Mouse (Mus musculus): Measurements from ENCODE around the gene Msh3. TPM values are rescaled to one million over a fixed set of nuclear protein-coding genes. Genes with fewer than 3 reads are reported as not detected.

The Msh3 gene
- polyA plus RNA-seq, 1 experiment, result 5.4 TPM

DNA sequence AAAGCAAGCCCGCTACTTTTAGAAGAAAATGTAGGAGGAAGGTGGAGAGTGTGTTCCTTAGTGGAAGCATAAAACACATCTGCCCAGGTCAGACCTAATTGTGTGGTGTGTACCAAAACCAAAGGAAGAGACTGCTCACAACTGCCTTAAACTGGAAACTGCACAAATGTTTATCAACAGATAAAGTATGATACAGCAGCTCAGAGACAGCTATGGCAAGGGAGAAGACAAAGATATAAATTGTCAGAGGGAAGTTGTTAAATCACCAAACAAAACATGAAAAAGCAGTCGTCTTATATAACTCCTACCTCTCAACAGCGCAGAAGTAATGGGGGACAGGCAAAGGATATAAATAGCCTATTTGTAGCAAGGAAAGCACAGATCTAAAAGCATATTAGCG, 117.8 kb downstream of the Msh3 start:
- H3K4me3 ChIP-seq (ENCODE audit: insufficient read depth, poor library complexity, severe bottlenecking), result no peak overlapping the region
- no peaks in the 10 kb centered on the region for H3K79me2 ChIP-seq (ENCODE audit: control insufficient read depth, insufficient read depth)
- H3K36me3 ChIP-seq (ENCODE audit: control insufficient read depth, insufficient read depth), result peaks cover 8% of the 10 kb centered on the region
- H3K79me3 ChIP-seq (ENCODE audit: low read depth), result no peaks in the 10 kb centered on the region
- H3K27me3 ChIP-seq (ENCODE audit: control insufficient read depth, insufficient read depth, insufficient read length), result no peaks in the 10 kb centered on the region
- H3ac ChIP-seq (ENCODE audit: control insufficient read depth, insufficient read length, low read depth), result no peak overlapping the region
- TF ChIP-seq MYOD1 (IDR thresholded peaks at IDR 0.05; ENCODE audit: control insufficient read depth, insufficient read length, low read depth) (no peak), CTCF (IDR thresholded peaks at IDR 0.05; ENCODE audit: control insufficient read depth, insufficient read depth, insufficient read length) (no peak), USF1 (IDR thresholded peaks at IDR 0.05; ENCODE audit: low read depth) (no peak), MYOG (IDR thresholded peaks at IDR 0.05; ENCODE audit: control insufficient read depth, extremely low read depth, insufficient read length) (no peak), CEBPB (IDR thresholded peaks at IDR 0.05; ENCODE audit: low read depth) (no peak), FOSL1 (IDR thresholded peaks at IDR 0.05; ENCODE audit: insufficient read depth, low read length, poor library complexity, severe bottlenecking) (no peak), MAX (IDR thresholded peaks at IDR 0.05) (no peak)

DNA sequence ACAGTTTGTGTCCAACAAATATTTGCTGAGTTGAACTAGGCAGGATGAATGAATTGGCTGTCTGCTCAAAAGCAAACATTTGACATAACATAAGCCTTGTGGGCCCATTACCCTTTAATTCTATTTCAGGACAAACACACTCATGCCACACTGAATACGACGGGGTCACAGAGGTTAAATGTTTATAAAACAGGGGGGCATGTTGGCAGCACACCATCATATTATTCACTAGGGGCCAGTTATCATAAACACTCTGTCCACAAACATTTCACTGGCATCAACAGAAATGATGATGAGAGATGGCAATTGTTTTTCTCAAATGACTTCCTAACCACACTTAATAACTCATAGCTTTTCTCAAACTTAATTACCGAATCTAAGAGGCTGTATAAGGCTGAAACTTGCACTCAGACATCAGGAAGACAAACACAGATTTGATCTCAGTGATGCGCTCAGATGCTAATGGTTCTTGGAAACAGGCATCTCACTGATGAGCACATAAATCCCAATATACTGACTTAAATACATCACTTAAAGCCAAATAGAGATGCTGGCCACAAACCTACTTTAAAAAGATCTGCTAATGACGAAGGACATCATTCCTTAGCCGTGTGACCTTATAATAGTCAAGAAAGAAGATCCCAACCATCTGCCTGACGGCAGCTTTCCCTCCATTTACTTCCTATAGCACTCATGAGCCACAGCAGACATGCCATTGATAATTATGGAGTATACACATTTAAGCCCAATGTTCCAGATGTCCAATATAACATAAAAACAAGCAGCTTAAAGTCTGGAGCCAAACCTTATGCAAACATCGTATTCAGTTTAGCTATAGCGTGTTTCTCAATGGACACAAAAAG, 122.5 kb downstream of the Msh3 start:
- Histone ChIP-seq H3K36me3 (ENCODE audit: control insufficient read depth, insufficient read depth) (peaks cover 8% of the 10 kb centered on the region), H3K27me3 (ENCODE audit: control insufficient read depth, insufficient read depth, insufficient read length) (no peaks in the 10 kb centered on the region), H3K4me3 (ENCODE audit: insufficient read depth, poor library complexity, severe bottlenecking) (no peak overlapping the region)

DNA sequence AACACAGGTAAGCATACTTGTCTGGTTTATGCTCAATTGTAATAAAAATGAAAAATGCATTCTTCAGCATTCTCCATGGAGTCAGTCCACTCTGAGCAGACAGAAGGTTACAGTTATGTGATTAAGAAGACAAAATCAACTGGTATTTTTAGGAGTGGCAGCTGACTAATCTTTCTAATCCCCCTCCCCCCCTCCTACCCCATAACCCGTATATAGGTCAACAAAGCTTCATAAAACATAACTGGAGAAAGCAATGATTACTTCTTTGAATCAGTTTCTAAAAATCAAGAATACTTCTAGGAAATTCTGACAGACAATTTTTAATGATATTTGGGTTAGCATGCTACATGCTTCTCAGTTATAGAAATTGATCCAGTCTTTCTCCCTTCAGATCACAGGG, 126.8 kb downstream of the Msh3 start:
- TF ChIP-seq MYOG (IDR thresholded peaks at IDR 0.05; ENCODE audit: control insufficient read depth, extremely low read depth, insufficient read length), result no peak
- no peak for TF ChIP-seq CTCF (IDR thresholded peaks at IDR 0.05; ENCODE audit: control insufficient read depth, insufficient read depth, insufficient read length)
- TF ChIP-seq MAX (IDR thresholded peaks at IDR 0.05), result no peak
- no peak for TF ChIP-seq CEBPB (IDR thresholded peaks at IDR 0.05; ENCODE audit: low read depth)
- no peak for TF ChIP-seq USF1 (IDR thresholded peaks at IDR 0.05; ENCODE audit: low read depth)
- TF ChIP-seq MYOD1 (IDR thresholded peaks at IDR 0.05; ENCODE audit: control insufficient read depth, insufficient read length, low read depth), result no peak
- no peak for TF ChIP-seq FOSL1 (IDR thresholded peaks at IDR 0.05; ENCODE audit: insufficient read depth, low read length, poor library complexity, severe bottlenecking)
- Histone ChIP-seq H3K27me3 (ENCODE audit: control insufficient read depth, insufficient read depth, insufficient read length) (no peaks in the 10 kb centered on the region), H3K79me2 (ENCODE audit: control insufficient read depth, insufficient read depth) (no peaks in the 10 kb centered on the region)

More for the DNA sequence above, 122.5 kb downstream of the Msh3 start:
- H3K79me2 ChIP-seq (ENCODE audit: control insufficient read depth, insufficient read depth), result no peaks in the 10 kb centered on the region
- H3K79me3 ChIP-seq (ENCODE audit: low read depth), result no peaks in the 10 kb centered on the region
- no peak overlapping the region for H3ac ChIP-seq (ENCODE audit: control insufficient read depth, insufficient read length, low read depth)
- TF ChIP-seq MYOG (IDR thresholded peaks at IDR 0.05; ENCODE audit: control insufficient read depth, extremely low read depth, insufficient read length) (no peak), MYOD1 (IDR thresholded peaks at IDR 0.05; ENCODE audit: control insufficient read depth, insufficient read length, low read depth) (no peak)

DNA sequence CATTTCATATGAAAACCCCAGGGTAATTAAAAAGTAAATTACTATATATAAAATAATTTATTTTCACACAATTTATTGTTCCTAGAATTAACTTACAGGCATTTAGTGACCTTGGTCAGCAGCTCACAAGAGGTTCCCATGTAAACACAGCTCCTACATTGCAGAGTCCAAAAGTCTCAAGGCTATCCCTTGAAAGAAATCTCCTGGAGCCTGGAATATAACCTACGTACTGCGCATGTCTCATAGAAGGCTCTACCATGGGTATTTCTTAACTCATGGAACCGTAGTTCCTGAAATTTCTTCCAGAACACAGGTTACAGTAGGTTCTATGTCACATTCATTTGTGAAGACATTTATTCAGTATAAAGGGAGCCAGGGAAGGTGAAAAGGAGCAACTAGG, 131.2 kb downstream of the Msh3 start:
- Histone ChIP-seq H3K79me3 (ENCODE audit: low read depth) (no peaks in the 10 kb centered on the region), H3K79me2 (ENCODE audit: control insufficient read depth, insufficient read depth) (no peaks in the 10 kb centered on the region), H3K4me3 (ENCODE audit: insufficient read depth, poor library complexity, severe bottlenecking) (no peak overlapping the region), H3K27me3 (ENCODE audit: control insufficient read depth, insufficient read depth, insufficient read length) (no peaks in the 10 kb centered on the region), H3ac (ENCODE audit: control insufficient read depth, insufficient read length, low read depth) (no peak overlapping the region), H3K36me3 (ENCODE audit: control insufficient read depth, insufficient read depth) (no peaks in the 10 kb centered on the region)
- no peak for TF ChIP-seq MYOD1 (IDR thresholded peaks at IDR 0.05; ENCODE audit: control insufficient read depth, insufficient read length, low read depth)
- no peak for TF ChIP-seq FOSL1 (IDR thresholded peaks at IDR 0.05; ENCODE audit: insufficient read depth, low read length, poor library complexity, severe bottlenecking)
- TF ChIP-seq USF1 (IDR thresholded peaks at IDR 0.05; ENCODE audit: low read depth), result no peak
- no peak for TF ChIP-seq MYOG (IDR thresholded peaks at IDR 0.05; ENCODE audit: control insufficient read depth, extremely low read depth, insufficient read length)

More for the DNA sequence above, 126.8 kb downstream of the Msh3 start:
- no peaks in the 10 kb centered on the region for H3K79me3 ChIP-seq (ENCODE audit: low read depth)
- H3K36me3 ChIP-seq (ENCODE audit: control insufficient read depth, insufficient read depth), result no peaks in the 10 kb centered on the region
- no peak overlapping the region for H3ac ChIP-seq (ENCODE audit: control insufficient read depth, insufficient read length, low read depth)
- no peak overlapping the region for H3K4me3 ChIP-seq (ENCODE audit: insufficient read depth, poor library complexity, severe bottlenecking)

DNA sequence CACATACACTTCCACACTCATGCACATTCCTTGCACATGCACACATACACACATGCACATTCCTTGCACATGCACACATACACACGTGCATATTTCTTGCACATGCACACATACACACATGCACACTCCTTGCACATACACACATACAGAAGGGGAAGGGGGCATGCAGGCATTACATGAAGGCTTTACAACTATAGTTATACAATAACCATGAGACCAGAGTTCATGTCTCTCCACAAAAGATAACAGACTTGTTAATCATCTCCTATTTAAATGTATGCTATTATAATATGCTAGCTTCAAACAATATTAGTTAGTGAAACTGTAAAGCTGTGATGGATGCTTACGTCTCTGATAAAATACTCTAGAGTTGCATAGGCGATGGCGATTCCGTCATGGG, 132.0 kb downstream of the Msh3 start:
- no peaks in the 10 kb centered on the region for H3K27me3 ChIP-seq (ENCODE audit: control insufficient read depth, insufficient read depth, insufficient read length)
- H3ac ChIP-seq (ENCODE audit: control insufficient read depth, insufficient read length, low read depth), result no peak overlapping the region
- H3K79me3 ChIP-seq (ENCODE audit: low read depth), result no peaks in the 10 kb centered on the region
- TF ChIP-seq CEBPB (IDR thresholded peaks at IDR 0.05; ENCODE audit: low read depth) (no peak), MYOG (IDR thresholded peaks at IDR 0.05; ENCODE audit: control insufficient read depth, extremely low read depth, insufficient read length) (no peak), MYOD1 (IDR thresholded peaks at IDR 0.05; ENCODE audit: control insufficient read depth, insufficient read length, low read depth) (no peak), CTCF (IDR thresholded peaks at IDR 0.05; ENCODE audit: control insufficient read depth, insufficient read depth, insufficient read length) (no peak), FOSL1 (IDR thresholded peaks at IDR 0.05; ENCODE audit: insufficient read depth, low read length, poor library complexity, severe bottlenecking) (no peak), USF1 (IDR thresholded peaks at IDR 0.05; ENCODE audit: low read depth) (no peak), MAX (IDR thresholded peaks at IDR 0.05) (no peak)
- H3K36me3 ChIP-seq (ENCODE audit: control insufficient read depth, insufficient read depth), result no peaks in the 10 kb centered on the region
- no peaks in the 10 kb centered on the region for H3K79me2 ChIP-seq (ENCODE audit: control insufficient read depth, insufficient read depth)
- no peak overlapping the region for H3K4me3 ChIP-seq (ENCODE audit: insufficient read depth, poor library complexity, severe bottlenecking)

DNA sequence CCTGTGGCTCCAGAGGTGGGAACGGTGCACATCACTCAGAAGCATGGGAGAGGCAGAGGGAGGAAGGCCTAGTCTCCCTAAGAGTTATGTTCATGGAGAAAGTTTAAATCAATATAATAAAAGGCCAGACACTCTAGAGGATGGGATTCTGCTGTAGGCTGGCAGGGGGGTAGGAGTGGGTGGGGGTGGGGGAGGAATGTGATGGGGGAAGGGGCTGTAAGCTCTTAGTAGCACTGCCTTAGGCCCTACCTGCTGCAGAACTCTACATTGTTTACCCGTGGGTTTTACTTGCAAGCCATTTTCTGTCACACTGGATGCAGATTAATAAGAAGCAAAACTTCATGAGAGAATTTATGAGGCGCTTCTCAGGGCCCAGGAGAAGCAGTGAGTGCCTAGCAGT, 135.0 kb downstream of the Msh3 start:
- no peak overlapping the region for H3ac ChIP-seq (ENCODE audit: control insufficient read depth, insufficient read length, low read depth)
- no peak for TF ChIP-seq MAX (IDR thresholded peaks at IDR 0.05)
- TF ChIP-seq CTCF (IDR thresholded peaks at IDR 0.05; ENCODE audit: control insufficient read depth, insufficient read depth, insufficient read length), result no peak
- TF ChIP-seq USF1 (IDR thresholded peaks at IDR 0.05; ENCODE audit: low read depth), result no peak
- no peak for TF ChIP-seq FOSL1 (IDR thresholded peaks at IDR 0.05; ENCODE audit: insufficient read depth, low read length, poor library complexity, severe bottlenecking)
- TF ChIP-seq MYOG (IDR thresholded peaks at IDR 0.05; ENCODE audit: control insufficient read depth, extremely low read depth, insufficient read length), result no peak
- TF ChIP-seq MYOD1 (IDR thresholded peaks at IDR 0.05; ENCODE audit: control insufficient read depth, insufficient read length, low read depth), result no peak
- TF ChIP-seq CEBPB (IDR thresholded peaks at IDR 0.05; ENCODE audit: low read depth), result no peak
- no peaks in the 10 kb centered on the region for H3K27me3 ChIP-seq (ENCODE audit: control insufficient read depth, insufficient read depth, insufficient read length)
- no peaks in the 10 kb centered on the region for H3K79me3 ChIP-seq (ENCODE audit: low read depth)
- H3K4me3 ChIP-seq (ENCODE audit: insufficient read depth, poor library complexity, severe bottlenecking), result no peak overlapping the region
- no peaks in the 10 kb centered on the region for H3K79me2 ChIP-seq (ENCODE audit: control insufficient read depth, insufficient read depth)
- H3K36me3 ChIP-seq (ENCODE audit: control insufficient read depth, insufficient read depth), result no peaks in the 10 kb centered on the region
